Mouse (Mus musculus): ENCODE data around the gene Asb11. TPM values are rescaled to one million over a fixed set of nuclear protein-coding genes. Genes with fewer than 3 reads are reported as not detected.

Gene Asb11
- 1 to 10 TPM; 1.3 to 3.2 TPM for total RNA-seq (2021)

DNA sequence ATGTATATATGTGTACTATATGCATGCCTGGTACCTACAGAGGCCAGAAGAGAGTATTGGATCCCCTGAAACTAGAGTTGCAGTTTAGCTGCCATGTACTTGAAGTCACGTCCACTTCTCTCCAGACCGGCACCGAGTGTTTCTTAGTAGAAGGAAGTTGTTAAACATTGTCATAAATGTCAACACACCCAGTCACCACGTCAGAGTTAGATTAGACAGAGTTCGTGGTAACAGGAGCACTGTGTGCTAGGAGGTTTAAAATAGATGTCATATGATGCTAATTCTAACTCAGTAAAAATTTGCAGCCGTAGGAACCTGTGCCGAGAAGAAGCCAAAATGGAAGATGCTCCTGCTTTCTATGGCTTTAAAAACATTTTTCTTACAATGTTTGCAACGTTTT, at the start of gene Asb11:
Gene Asb11 (plus strand): TSS at position 286 of the 400 bp plus-strand sequence.
- no peak for DNase-seq (ENCODE audit: extremely low spot score in 1 of 2, low spot score in 1 of 2)

DNA sequence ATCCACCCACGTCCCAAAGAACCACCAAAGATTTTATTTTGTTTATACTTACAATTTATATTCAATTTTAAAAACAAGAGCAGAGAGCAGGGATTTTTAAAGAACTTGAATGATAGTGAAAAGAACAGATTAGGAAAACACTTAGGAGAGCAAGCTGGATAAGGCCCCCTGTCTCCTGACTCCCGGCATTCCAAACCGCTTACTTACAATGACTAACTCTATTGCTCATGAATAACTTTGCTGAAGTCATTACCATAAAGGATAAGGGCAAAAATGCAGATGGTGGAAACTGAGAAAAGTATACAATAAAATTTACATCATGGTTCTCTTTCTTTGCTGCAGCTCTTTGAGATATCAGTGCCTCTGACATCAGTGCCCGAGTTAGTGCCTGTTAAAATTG, 42.7 kb upstream of the Asb11 start:
- DNase-seq (ENCODE audit: extremely low spot score in 1 of 2, low spot score in 1 of 2) = no peak

- DNase-seq (ENCODE audit: extremely low spot score in 1 of 2, low spot score in 1 of 2) = no peak
Observed at GRCm38 (mm10) chrX:164398456-164398855, 38.3 kb upstream of the Asb11 start.

GRCm38 (mm10) chrX:164405080-164405649, 31.6 kb upstream of the Asb11 start:
- DNase-seq (ENCODE audit: extremely low spot score in 1 of 2, low spot score in 1 of 2) = no peak

- no peak for DNase-seq (ENCODE audit: extremely low spot score in 1 of 2, low spot score in 1 of 2)
Observed at GRCm38 (mm10) chrX:164406133-164407022, 30.4 kb upstream of the Asb11 start.

GRCm38 (mm10) chrX:164408301-164408927, 28.4 kb upstream of the Asb11 start:
- no peak for DNase-seq (ENCODE audit: extremely low spot score in 1 of 2, low spot score in 1 of 2)

DNA sequence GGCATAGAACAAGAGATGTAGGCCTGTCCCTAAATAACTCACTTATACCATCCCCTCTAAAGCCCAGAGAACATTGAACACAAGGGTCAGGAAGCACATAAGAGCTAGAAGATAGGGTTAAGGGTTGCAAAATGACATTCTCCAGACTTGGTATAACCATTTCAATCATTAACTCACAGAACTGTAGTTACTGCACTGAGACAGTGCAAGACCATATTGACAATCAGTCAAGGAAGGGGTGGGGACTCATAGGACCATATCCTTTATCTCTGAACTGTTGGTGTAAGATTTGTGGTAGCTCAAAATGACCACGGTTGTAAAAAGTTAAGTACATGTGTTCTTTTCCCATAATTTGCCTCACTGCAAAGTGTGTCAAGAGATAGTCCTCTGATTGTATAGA, 26.2 kb upstream of the Asb11 start:
- no peak for DNase-seq (ENCODE audit: extremely low spot score in 1 of 2, low spot score in 1 of 2)

- no peak for DNase-seq (ENCODE audit: extremely low spot score in 1 of 2, low spot score in 1 of 2)
Observed at GRCm38 (mm10) chrX:164416803-164417202, 20.0 kb upstream of the Asb11 start.

GRCm38 (mm10) chrX:164418008-164418407, 18.8 kb upstream of the Asb11 start:
- DNase-seq (ENCODE audit: extremely low spot score in 1 of 2, low spot score in 1 of 2) = no peak

- peak; percentile 59 to 70 for DNase-seq (ENCODE audit: extremely low spot score in 1 of 2, low spot score in 1 of 2)
Observed at GRCm38 (mm10) chrX:164419471-164419939, 17.3 kb upstream of the Asb11 start, which contains the start of gene Piga. Gene Piga, plus strand, starts transcription at chrX:164419787.

GRCm38 (mm10) chrX:164419955-164420354, 16.8 kb upstream of the Asb11 start:
- DNase-seq (ENCODE audit: extremely low spot score in 1 of 2, low spot score in 1 of 2) = no peak

DNA sequence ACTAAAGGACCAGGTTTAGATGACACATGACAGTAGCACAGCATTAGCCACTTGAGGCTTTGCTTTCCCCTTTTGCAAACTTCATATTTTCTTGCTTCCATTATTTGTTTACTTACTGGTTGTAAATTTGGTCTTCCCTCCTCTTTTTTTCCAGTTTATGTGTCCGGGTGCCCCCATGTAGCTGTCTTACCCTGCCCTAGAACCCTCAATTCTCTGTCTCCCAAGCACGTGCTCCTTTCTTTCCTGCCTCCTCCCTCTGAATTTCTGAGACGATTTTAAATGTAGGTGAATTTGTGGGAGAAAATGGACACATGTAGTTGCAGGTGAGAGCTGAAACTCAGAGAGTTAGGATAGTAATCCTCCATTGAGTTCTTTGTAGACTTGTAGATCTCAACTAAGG, 16.3 kb upstream of the Asb11 start:
- no peak for DNase-seq (ENCODE audit: extremely low spot score in 1 of 2, low spot score in 1 of 2)

- no peak for DNase-seq (ENCODE audit: extremely low spot score in 1 of 2, low spot score in 1 of 2)
Observed at GRCm38 (mm10) chrX:164424821-164425220, 12.0 kb upstream of the Asb11 start.

GRCm38 (mm10) chrX:164427295-164427694, 9.5 kb upstream of the Asb11 start:
- DNase-seq (ENCODE audit: extremely low spot score in 1 of 2, low spot score in 1 of 2) = no peak

- DNase-seq (ENCODE audit: extremely low spot score in 1 of 2, low spot score in 1 of 2) = no peak
Observed at GRCm38 (mm10) chrX:164428224-164428623, 8.6 kb upstream of the Asb11 start.

DNA sequence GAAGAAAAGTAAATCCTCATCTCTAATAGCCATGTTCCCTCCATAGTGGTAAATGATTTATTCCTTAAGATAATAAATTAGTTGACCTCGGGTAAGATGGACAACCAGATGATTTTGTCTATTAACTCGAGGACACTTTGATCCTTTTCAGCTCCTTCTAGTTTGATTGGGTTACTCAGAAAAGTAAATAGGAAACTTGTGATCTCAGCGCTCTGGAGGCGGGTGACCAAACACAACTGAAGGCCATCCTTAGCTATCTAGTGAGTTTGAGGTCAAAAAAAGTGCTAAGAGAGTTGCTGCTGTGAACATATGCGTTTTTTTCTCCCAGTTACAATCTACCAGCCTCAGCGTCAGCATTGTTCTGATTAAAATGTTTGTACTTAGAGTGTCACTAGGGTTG, 6.2 kb upstream of the Asb11 start:
- no peak for DNase-seq (ENCODE audit: extremely low spot score in 1 of 2, low spot score in 1 of 2)

- no peak for DNase-seq (ENCODE audit: extremely low spot score in 1 of 2, low spot score in 1 of 2)
Observed at GRCm38 (mm10) chrX:164431133-164431532, 5.7 kb upstream of the Asb11 start.

- no peak for DNase-seq (ENCODE audit: extremely low spot score in 1 of 2, low spot score in 1 of 2)
Observed at GRCm38 (mm10) chrX:164431541-164431940, 5.3 kb upstream of the Asb11 start.

DNA sequence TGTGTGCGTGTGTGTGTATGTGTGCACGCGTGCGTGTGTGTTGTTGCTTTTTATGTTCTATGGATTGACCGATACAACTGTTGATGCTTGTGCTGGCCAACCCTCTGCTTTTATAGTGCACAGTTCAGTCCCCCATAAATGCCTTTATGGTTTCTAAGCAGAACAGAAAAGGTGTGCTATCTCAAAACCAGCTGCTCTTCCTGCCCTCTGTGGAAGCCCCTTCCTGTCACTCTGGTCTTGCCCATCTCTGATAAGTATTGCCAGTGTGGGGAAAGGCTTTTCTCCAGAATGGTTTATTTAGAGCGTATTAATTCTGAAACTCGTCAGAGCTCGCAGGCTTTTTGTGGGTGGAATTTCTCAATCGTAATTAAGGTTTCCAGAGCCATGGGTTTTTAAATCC, 4.1 kb upstream of the Asb11 start:
- no peak for DNase-seq (ENCODE audit: extremely low spot score in 1 of 2, low spot score in 1 of 2)

DNA sequence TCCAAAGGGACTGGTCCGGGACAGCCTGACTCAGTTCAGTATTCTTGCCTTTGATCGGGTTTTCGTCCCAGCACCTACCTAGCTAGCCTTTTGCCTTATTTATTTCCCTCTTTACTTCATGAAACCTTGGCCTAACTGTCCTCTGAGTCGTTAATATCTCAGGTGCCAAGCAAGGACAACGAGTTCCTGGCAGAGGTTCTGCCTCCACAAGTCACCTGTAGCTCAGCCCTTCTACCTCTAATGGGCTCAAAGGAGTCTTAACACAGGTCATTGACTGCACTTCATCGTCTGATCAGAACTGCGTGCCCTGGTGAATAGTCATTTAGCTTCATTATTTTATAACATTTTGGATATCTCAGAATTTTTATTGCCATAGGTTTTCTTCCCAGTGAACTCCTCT, 2.7 kb downstream of the Asb11 start:
- no peak for DNase-seq (ENCODE audit: extremely low spot score in 1 of 2, low spot score in 1 of 2)

- no peak for DNase-seq (ENCODE audit: extremely low spot score in 1 of 2, low spot score in 1 of 2)
Observed at GRCm38 (mm10) chrX:164440140-164440539, 3.3 kb downstream of the Asb11 start.
